Mouse (Mus musculus): Measurements from ENCODE around the gene Zfp518a.

DNA sequence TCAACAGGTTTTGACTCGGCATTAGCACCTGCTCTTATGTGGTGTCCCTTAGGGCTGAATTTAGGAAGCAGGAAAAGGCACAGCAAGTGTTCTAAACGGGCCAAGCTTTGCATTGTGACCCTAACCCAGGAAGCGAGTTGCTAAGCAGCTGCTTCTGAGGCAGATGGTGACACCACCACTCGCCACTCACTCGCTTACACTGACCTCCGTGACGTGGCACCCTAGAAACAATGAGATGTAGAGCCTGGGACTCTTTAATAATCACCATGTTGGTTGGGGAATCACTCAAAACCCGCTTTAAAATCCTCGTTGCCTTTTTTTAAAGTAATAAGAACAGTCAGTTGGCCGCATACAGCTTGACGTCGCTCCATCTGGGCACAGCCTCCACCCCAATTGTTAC lies 45.1 kb upstream of the Zfp518a start:
- no peak for TF ChIP-seq CTCF (IDR thresholded peaks at IDR 0.05; ENCODE audit: control insufficient read depth, insufficient read depth, insufficient replicate concordance, low read depth, low read length)
- TF ChIP-seq POLR2A (IDR thresholded peaks at IDR 0.05; ENCODE audit: control insufficient read depth, low read depth, low read length) = no peak; the same call in 1 of the 2 replicates
